In the genomic region with DNA sequence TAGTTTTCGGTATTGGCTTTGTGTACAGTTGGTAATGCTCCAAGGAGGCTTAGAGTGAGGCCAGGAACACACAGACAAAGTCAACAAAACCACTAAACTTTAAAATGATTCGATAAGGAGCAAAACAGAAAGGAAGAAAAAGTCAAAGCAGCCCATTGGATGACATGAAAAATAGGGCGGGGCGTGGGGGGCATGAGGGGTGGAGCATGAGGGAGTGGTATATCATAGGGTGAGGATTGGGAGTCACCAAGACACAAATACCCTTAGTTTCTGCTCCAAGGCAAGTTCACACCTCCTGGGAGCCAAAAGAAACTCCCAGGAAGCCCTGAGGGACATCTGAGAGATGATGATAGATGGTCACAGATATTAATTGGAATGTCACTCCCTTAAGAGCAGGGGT, we compare ENCODE assay signal across 10 mouse cellular contexts.
DNase-seq lines count a peak whose midpoint lies in the region; ATAC-seq and TF ChIP-seq lines count a peak whose summit lies in the region.
"Had no signal": no experiment of that assay in that cellular context is flagged by ENCODE, and none has a peak within 500 bp of the region (broad histone marks: within the 10 kb centered on the region; RNA-seq: fewer than 3 reads in every experiment).

No protein-coding gene starts in this region.

- H3K9ac ChIP-seq in kidney, embryonic 14.5 days (ENCODE audit: low read depth, low read length): no peak overlapping the region
- no peak overlapping the region for H3K9ac ChIP-seq in kidney, embryonic 16.5 days (replicated peaks; ENCODE audit: low read length)
- H3K9ac ChIP-seq in liver, postnatal 0 days (replicated peaks): 0 out of 2 replicates have a peak overlapping the region, but pooled peaks have one; percentile 8
- H3K9ac ChIP-seq: embryonic facial prominence, embryonic 13.5 days; limb, embryonic 13.5 days had no signal

- TF ChIP-seq EP300 in liver, postnatal 0 days (IDR thresholded peaks at IDR 0.05; ENCODE audit: low read depth): no peak

- no peak overlapping the region for H3K4me3 ChIP-seq in kidney, embryonic 14.5 days (ENCODE audit: low read length)
- no peak overlapping the region for H3K4me3 ChIP-seq in kidney, embryonic 16.5 days (ENCODE audit: low read length)
- H3K4me3 ChIP-seq in brown adipose tissue, adult 24 weeks (ENCODE audit: insufficient read depth, low read depth, low read length): no peak overlapping the region
- no peak overlapping the region for H3K4me3 ChIP-seq in liver, postnatal 0 days (ENCODE audit: low read depth, low read length)
- H3K4me3 ChIP-seq in forebrain, embryonic 10.5 days: no peak overlapping the region
- H3K4me3 ChIP-seq: embryonic facial prominence, embryonic 13.5 days; limb, embryonic 13.5 days had no signal

- WGBS in kidney, embryonic 14.5 days: 56% methylated on average over 4 of the region's 4 CpGs
- WGBS in kidney, embryonic 16.5 days: 47% methylated on average over 4 of the region's 4 CpGs
- 37% methylated on average over 4 of the region's 4 CpGs for WGBS in liver, postnatal 0 days (ENCODE audit: insufficient replicate concordance)
- WGBS in forebrain, embryonic 10.5 days: 70% methylated on average over 4 of the region's 4 CpGs

- TF ChIP-seq CTCF in liver, postnatal 0 days (IDR thresholded peaks at IDR 0.05; ENCODE audit: low read depth): no peak

- H3K36me3 ChIP-seq in kidney, embryonic 14.5 days (ENCODE audit: control insufficient read depth, insufficient read depth, low read length): no peaks in the 10 kb centered on the region
- no peaks in the 10 kb centered on the region for H3K36me3 ChIP-seq in kidney, embryonic 16.5 days (ENCODE audit: insufficient read depth, low read length)
- H3K36me3 ChIP-seq in liver, postnatal 0 days (replicated peaks; ENCODE audit: insufficient read depth, low read length): no peaks in the 10 kb centered on the region
- H3K36me3 ChIP-seq in forebrain, embryonic 10.5 days (replicated peaks): no peaks in the 10 kb centered on the region
- H3K36me3 ChIP-seq: embryonic facial prominence, embryonic 13.5 days; limb, embryonic 13.5 days had no signal

- no peak overlapping the region for H3K27ac ChIP-seq in kidney, embryonic 14.5 days (ENCODE audit: low read depth, low read length)
- no peak overlapping the region for H3K27ac ChIP-seq in kidney, embryonic 16.5 days (ENCODE audit: low read length)
- peak overlapping the region; percentile 48; the same call in 1 of the 2 replicates for H3K27ac ChIP-seq in brown adipose tissue, adult 24 weeks (replicated peaks; ENCODE audit: low read depth, low read length)
- no peak overlapping the region for H3K27ac ChIP-seq in liver, postnatal 0 days (ENCODE audit: low read depth)
- H3K27ac ChIP-seq in forebrain, embryonic 10.5 days: no peak overlapping the region
- H3K27ac ChIP-seq: embryonic facial prominence, embryonic 13.5 days; limb, embryonic 13.5 days had no signal

- no peaks in the 10 kb centered on the region for H3K27me3 ChIP-seq in kidney, embryonic 14.5 days (ENCODE audit: control insufficient read depth, insufficient read depth, low read length)
- H3K27me3 ChIP-seq in kidney, embryonic 16.5 days (ENCODE audit: insufficient read depth, low read length): no peaks in the 10 kb centered on the region
- H3K27me3 ChIP-seq in liver, postnatal 0 days (ENCODE audit: insufficient read depth, low read length): no peaks in the 10 kb centered on the region
- peaks cover 22% of the 10 kb centered on the region for H3K27me3 ChIP-seq in forebrain, embryonic 10.5 days (ENCODE audit: poor library complexity, severe bottlenecking)

- peaks cover 1% of the 10 kb centered on the region; the same call in 1 of the 2 replicates for H3K9me3 ChIP-seq in kidney, embryonic 14.5 days (ENCODE audit: control insufficient read depth, low read length)
- H3K9me3 ChIP-seq in kidney, embryonic 16.5 days (ENCODE audit: low read length): peaks cover 3% of the 10 kb centered on the region; the same call in 1 of the 2 replicates
- H3K9me3 ChIP-seq in liver, postnatal 0 days (ENCODE audit: low read length): no peaks in the 10 kb centered on the region
- peaks cover 2% of the 10 kb centered on the region; the same call in 1 of the 2 replicates for H3K9me3 ChIP-seq in forebrain, embryonic 10.5 days
- H3K9me3 ChIP-seq: embryonic facial prominence, embryonic 13.5 days; limb, embryonic 13.5 days had no signal

- H3K4me2 ChIP-seq in kidney, embryonic 14.5 days (replicated peaks; ENCODE audit: low read depth, low read length): no peak overlapping the region
- no peak overlapping the region for H3K4me2 ChIP-seq in kidney, embryonic 16.5 days (replicated peaks; ENCODE audit: low read depth, low read length)
- peak overlapping the region; percentile 45 for H3K4me2 ChIP-seq in liver, postnatal 0 days (ENCODE audit: low read depth, low read length)

- intact Hi-C loops in left cerebral cortex, postnatal 36 days (cut with DNase I): loop anchor here (5.0 kb wide), 4 partner anchors 79 to 1321 kb away; no protein-coding TSS in a partner anchor

- no peaks in the 10 kb centered on the region for H3K4me1 ChIP-seq in kidney, embryonic 14.5 days (ENCODE audit: control insufficient read depth, insufficient read depth, low read length)
- H3K4me1 ChIP-seq in kidney, embryonic 16.5 days (ENCODE audit: insufficient read depth, low read length): 0 out of 2 replicates have a peak, but pooled peaks cover 11% of the 10 kb centered on the region
- peaks cover 8% of the 10 kb centered on the region for H3K4me1 ChIP-seq in brown adipose tissue, adult 24 weeks (ENCODE audit: control insufficient read depth, insufficient read depth, insufficient read length, low read length)
- H3K4me1 ChIP-seq in liver, postnatal 0 days (ENCODE audit: insufficient read depth): no peaks in the 10 kb centered on the region
- peaks cover 36% of the 10 kb centered on the region for H3K4me1 ChIP-seq in forebrain, embryonic 10.5 days

- ATAC-seq in kidney, embryonic 14.5 days (ENCODE audit: low FRiP score, low TSS enrichment): peak; percentile 34; the same call in 1 of the 2 replicates
- ATAC-seq in kidney, embryonic 16.5 days (ENCODE audit: low FRiP score, low TSS enrichment): no peak
- ATAC-seq in liver, postnatal 0 days: peak; percentile 35; the same call in 1 of the 2 replicates

- peak; percentile 30 for DNase-seq in adrenal gland, postnatal 10 days
- no peak for DNase-seq in adrenal gland, adult 18-20 months (ENCODE audit: low spot score in 2 of 2)
- peak; percentile 34 for DNase-seq in liver, postnatal 0 days
- no peak for DNase-seq in forebrain, embryonic 10.5 days (ENCODE audit: extremely low spot score, low spot score)
- no peak for DNase-seq in left cerebral cortex, postnatal 36 days (ENCODE audit: low spot score in 2 of 2)

Comparison
In these comparisons a context has a peak if more than half of its experiments do, and no peak if none do; other contexts are left out.
1. DNase-seq: peak in adrenal gland, postnatal 10 days (single experiment) and liver, postnatal 0 days (single experiment); none in adrenal gland, adult 18-20 months (0 of 2), forebrain, embryonic 10.5 days (single experiment) and left cerebral cortex, postnatal 36 days (0 of 2).